Mouse (Mus musculus): ENCODE measurements around the gene Il1rapl2.
"Not testable (repeated sequence)": the region's sequence is repeated elsewhere in the genome, so short reads cannot be mapped to it uniquely, and the experiment has no call there.

The Il1rapl2 gene

DNA sequence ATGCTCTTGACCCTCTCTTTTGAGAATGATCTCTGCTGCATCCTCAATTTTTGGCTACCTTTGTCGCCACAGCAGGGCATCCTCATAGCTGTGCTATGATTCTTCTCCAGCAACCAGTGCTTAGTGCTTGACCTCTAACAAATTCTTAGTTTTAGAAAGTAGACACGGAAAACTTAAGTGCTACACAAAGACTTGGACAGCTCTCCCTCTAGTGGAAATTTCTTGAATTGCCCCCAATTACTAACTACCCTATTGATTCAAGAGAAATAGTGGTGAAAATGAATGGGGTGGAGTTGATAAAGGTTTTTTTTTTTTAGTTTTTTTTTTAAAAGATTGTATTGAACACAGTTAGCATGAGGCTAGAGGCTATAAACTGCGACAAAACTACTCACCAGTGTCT, 599.7 kb downstream of the Il1rapl2 start:
- in situ Hi-C loops (cut with MboI, MseI): no loop called here

DNA sequence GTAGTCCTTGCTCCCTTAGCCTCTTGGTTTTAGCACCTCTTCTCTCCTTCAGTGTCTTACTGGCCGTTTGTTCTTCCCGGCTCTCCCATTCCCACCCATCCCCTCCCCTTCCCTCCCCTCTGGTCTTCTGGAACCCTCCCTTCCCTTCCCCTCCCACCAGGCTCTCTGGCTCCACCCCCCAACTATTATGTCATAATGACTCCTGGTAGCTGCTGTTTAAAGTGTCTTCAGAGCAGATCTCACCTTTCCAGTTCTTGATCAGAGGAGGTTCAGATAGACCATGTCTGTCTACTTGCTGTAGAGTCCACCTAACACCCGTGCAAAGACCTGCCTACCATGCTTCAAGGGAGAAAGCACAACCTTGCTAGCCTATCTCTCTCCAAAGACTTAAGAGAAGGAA, 639.1 kb downstream of the Il1rapl2 start, which contains the start of gene Tex13a:
Gene Tex13a, minus strand, starts transcription at position 101 of the 400 bp plus-strand sequence.
- in situ Hi-C loops (cut with MboI, MseI): loop anchor here in 1 of 2 experiments (10.0 kb wide), 1 partner anchor 1615 kb away; the partner anchor contains the start of gene Tceal3

DNA sequence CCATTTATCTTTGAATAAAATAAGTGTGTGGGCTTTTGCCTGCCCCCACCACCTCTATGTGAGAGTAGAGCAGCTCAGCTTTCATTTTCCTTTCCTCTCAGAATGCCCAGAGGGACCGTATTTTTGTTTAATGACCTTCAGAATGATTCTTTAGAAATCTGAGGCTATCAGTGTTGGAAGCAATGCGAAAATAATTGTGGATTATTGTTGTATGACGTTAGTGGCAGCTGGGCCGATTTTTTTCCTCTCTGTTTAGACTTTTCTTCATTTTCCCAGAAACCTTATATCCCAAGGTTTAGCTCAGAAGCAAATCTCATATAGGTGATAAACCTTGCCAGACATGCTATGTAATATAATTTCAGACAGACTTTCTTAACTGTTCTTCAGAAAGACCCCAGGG, 664.2 kb downstream of the Il1rapl2 start:
- in situ Hi-C loops (cut with MboI, MseI): no loop called here

DNA sequence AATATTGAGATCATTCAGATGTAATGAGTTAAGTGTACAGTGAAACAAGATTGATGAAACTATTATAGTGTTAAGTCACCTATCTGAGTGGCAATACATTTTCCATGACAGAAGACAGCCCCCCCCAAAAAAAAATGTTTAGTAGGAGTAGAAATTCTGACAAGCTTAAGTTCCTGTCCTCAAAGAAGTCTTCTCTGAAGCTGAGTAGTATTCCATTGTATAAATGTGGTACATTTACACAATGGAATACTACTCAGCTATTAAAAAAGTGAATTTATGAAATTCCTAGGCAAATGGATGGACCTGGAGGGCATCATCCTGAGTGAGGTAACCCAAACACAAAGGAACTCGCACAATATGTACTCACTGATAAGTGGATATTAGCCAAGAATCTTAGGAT, 778.3 kb downstream of the Il1rapl2 start:
- in situ Hi-C loops (cut with MboI, MseI): not testable (repeated sequence)

DNA sequence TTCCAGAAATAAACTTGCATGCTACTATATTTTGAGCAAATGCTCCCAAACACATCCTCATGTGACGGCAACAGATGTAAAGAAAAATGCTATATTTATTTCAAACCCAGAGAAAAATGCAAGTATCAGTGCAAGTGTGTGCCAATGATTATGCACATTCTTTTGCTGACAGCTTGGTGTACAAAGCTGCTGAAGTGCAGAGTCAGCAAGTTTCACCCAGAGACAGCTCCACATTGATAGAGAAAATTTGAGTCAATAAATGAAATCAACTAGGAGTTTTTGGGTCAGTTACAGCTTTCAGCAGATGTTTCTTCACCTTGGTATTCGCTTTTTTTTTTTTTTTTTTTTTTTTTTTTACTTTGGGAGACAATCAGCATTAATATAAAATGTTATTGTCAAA, 863.4 kb downstream of the Il1rapl2 start:
- in situ Hi-C loops (cut with MboI, MseI): no loop called here

DNA sequence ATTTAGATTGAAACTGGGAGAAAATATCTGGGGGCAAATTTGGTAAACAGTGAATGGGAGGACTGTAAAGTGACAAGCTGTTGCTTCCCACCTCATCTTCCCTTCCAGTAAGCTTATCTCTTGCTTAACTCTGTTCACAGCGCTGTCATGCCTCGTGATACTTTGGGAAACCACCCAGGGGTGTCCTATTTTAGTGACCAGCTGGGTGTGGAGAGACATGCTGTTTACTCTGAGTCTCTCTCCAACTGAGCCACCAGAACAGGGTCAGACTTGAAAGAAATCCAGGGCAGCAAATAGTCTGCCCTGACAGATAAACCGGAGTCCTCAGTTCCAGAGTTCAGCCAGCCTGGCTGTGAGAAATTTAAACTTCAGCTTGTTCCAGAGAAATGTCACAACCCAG, 867.5 kb downstream of the Il1rapl2 start:
- in situ Hi-C loops (cut with MboI, MseI): no loop called here

DNA sequence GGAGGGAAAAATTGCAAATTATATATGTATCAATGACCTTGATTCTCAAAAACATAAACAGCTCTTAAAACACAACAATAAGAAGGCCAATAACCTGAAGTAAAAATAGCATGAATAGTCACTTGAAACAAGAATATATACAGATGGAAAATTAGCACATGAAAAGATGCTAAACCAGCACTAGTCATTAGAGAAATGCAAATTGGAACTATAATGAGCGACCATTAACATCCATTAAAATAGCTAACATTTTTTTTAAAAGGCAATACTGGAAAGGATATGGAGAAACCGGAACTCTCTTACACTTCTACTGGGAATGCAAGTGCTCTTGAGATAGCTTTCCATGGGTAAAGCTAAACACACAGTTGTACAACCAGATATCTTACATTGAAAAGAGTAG, 879.4 kb downstream of the Il1rapl2 start:
- in situ Hi-C loops (cut with MboI, MseI): no loop called here

DNA sequence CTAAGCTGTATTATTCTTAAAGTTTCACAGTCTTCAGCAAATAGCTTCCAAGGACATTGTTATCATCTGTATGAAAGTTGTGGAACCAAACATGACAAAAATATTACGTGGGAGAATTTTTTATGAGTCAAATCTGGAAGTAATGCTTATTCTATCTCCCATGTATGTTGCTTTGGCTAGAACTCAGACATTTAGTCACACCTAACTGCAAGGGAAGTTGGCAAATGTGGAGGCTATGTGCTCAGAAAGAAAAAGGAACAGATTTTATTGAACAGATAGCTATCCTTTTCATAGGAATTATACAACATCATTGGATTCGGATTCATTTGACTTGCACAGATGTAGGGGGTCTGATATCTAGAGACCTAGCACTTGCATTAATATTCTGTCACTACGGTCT, 908.1 kb downstream of the Il1rapl2 start:
- in situ Hi-C loops (cut with MboI, MseI): no loop called here

DNA sequence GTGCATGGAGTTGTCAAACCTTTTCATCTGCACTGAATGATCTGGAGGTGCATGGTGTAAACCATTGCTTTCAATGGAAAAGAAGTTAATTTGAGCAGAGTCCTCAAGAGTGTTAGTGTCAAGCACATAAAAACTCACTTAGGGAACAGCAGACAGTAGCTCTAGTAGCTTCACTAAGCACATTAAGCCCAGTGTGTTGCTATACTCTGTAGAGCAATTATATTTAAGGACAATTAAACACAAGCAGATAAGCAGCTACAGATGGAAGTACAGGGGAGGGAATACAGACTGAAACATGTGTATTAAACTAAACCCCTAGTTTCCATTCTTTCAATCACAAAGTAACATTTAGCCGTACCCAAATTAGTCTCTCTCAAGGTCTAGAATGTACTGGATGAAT, 930.1 kb downstream of the Il1rapl2 start:
- in situ Hi-C loops (cut with MboI, MseI): no loop called here

DNA sequence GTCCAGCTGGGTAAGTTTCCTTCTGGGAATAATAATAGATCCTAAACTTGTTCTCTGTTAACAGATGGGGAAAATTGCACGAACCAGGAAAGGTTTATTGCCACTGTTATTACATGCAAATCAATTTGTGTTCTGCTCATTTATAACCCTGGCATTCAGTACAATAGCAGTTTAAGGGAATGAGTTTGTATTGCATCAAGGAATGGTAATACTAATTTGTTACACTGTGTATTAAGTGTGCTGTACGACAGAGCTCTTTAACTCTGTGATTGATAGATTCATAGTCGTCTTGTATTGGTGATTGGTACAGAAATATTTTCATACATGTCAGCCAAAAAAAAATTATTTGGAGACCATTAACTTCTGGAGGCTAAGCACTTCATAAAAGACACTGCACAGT, 934.6 kb downstream of the Il1rapl2 start:
- in situ Hi-C loops (cut with MboI, MseI): no loop called here

DNA sequence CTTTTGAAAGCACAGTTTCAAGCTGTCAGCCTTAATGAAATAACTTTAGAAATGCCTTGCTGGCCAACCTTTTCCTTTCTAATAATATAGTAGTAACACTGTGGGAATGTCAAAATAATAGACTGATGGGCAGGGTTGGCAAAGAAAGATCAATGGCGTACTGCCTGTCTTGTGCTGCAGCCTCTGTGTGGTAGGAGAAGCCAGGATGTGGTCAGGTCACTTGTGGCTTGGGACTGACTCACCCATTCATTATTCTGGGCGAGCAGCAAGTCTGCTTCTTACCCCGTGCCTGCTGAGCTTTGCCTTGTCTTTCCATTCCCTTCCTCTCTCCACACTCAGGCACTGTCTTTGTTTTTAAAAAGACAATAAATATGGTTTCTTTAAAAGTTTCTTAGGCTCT, 1049.7 kb downstream of the Il1rapl2 start:
- in situ Hi-C loops (cut with MboI, MseI): no loop called here

DNA sequence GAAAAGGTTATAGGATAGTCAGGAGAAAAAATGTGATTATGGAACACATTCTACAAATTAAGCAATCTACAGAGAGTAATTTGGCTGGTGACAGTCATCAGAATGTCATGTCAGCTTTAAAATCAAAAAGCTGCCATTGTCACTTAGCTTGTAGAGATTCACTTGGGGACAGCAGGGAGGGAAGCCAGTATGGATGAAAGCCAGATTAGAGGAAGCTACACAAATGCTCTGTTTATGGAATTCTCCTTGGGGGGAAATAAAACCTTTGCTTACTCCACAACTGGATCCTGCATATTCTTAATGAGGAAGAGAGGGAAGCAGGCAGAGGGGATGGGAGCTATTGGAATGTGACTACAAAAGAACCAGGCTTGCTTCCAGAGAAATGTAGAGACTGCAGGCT, 1054.9 kb downstream of the Il1rapl2 start:
- in situ Hi-C loops (cut with MboI, MseI): no loop called here

DNA sequence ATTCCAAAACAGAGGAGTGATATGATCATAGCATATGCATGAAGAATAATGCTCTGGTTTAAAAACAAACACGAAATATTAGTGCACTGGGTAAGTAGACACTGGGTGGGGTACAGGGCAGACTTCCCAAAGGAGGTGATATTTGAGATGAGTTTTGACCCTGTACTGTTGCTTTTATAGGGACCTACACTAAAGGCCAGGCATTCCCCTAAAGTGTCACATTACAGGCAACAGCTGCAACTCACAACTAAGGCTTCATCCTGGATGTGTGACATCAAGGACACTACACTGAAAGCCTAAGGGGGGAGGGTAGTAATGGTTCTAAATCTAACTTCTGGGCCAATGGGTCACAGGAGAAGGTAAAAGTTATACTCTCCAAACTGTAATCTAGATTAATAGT, 1152.0 kb downstream of the Il1rapl2 start:
- in situ Hi-C loops (cut with MboI, MseI): no loop called here

DNA sequence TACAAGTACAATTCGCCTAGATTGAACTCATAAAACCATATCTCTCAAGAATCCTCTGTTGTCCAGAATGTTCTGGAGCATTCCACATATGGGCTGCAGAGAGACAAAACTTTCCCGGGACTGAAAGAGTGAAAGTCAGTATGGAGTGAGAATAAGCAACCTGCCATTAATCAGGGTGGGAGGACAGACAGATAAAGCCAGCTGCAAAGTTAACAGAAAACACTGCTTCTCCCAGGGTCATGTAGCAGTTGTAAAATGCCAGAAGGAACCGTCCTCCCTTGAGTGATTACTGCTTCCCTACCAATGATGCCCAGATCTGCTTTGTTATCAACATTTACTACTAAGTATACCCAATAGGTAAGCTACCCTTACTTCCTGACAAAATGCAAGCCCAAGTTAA, 1230.5 kb downstream of the Il1rapl2 start:
- in situ Hi-C loops (cut with MboI, MseI): no loop called here

DNA sequence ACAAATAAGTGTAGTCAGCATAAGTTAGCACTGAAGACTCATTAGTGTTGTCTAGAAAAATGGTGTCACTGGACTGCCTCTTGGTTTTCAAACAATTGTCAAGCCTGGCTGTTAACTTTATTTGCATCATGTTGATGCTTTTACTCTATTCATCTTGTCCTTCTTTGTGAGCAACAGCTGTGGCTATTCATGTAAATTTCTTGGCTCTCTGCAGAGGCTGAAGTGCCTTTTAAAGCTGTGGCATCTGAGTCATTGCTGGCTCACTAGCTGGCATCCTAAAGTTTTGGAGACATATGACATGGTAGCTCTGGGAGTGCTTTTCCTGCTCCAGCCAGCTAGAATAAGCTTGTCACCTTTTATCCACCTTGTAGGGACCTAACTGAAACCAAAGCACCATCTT, 1261.5 kb downstream of the Il1rapl2 start:
- in situ Hi-C loops (cut with MboI, MseI): no loop called here

DNA sequence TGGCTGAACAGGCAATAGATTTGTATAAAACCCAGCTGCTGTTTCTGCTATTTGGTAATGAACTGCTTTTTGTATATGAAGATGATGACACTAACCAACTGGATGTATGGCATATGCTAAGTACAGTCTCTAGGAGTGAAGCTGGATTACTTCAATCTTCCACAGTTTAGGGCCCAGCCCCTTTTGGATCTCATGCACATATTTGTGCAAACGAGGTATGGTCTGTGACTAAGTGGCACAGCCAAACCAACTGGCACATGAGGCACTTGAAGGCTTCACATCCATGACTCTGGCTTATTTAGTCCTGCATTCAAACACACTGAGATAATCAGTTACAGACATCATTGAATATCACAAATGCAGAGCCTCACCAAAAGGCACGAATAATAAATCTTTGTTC, 1263.5 kb downstream of the Il1rapl2 start:
- in situ Hi-C loops (cut with MboI, MseI): no loop called here

DNA sequence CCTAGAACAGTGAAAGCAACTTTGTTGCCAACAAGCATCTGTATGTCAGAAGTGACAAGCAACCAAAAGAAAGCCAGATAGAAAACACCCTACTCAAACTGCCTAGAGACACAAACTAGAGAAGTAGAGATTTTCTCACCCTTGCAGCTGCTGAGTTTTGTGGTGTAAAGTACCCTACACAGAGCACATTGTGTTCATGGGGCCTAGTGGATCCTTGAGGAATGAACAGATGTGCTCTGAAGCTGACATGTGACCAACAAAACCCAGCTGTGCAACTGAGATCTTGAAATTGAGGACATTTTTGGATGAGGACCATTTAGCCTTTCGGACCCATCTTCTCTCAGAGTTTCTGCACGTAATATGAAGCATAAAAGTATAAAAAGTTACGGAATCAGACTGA, 1268.0 kb downstream of the Il1rapl2 start:
- in situ Hi-C loops (cut with MboI, MseI): no loop called here
